Mouse (Mus musculus) olfactory bulb, adult 2 months (tissue): ENCODE measurements around the gene Blcap. TPM values are rescaled to one million over a fixed set of nuclear protein-coding genes. Genes with fewer than 3 reads are reported as not detected.

Experiments used
- H3K27ac ChIP-seq: fragments of 200-500 bp; 2 replicates; pipeline ENCODE4 v1.5.1; 2012; ENCODE audit warnings: low read depth, low read length; ENCODE audit not compliant: insufficient read depth
- H3K4me1 ChIP-seq: fragments of 200-500 bp; 2 replicates; pipeline ENCODE4 v1.6.1; 2012; ENCODE audit warnings: low read length; ENCODE audit not compliant: control insufficient read depth, insufficient read depth
- H3K4me3 ChIP-seq: fragments of 200-500 bp; 2 replicates; pipeline ENCODE4 v1.5.1; 2012; ENCODE audit warnings: mild to moderate bottlenecking, low read depth, low read length, moderate library complexity; ENCODE audit not compliant: insufficient read depth
- CTCF ChIP-seq: fragments of 200-500 bp; IDR thresholded peaks from 2 replicates; pipeline ENCODE4 v1.5.1; 2012; ENCODE audit warnings: low read depth, mild to moderate bottlenecking, low read length, moderate library complexity; ENCODE audit not compliant: insufficient read depth
- POLR2A ChIP-seq: fragments of 200-500 bp; IDR thresholded peaks from 2 replicates; pipeline ENCODE4 v1.6.1; 2012; ENCODE audit warnings: mild to moderate bottlenecking, low read depth, low read length, moderate library complexity; ENCODE audit not compliant: insufficient read depth
- WGBS: fragments of 180-500 bp; shearing (Covaris S2); methylation state at CpG from one replicate; pipeline ENCODE4 v1.1.7; 2018; 5-methylcytosine and 5-hydroxymethylcytosine counted together
- polyA plus RNA-seq: library from polyadenylated mRNA; stranded (reverse); fragments of >200 nt; gene quantifications from 2 replicates; pipeline ENCODE4 v1.2.4, GENCODE M21; 2012; ENCODE audit warnings: low replicate concordance; ENCODE audit not compliant: missing spikeins, insufficient read depth, insufficient read length

Blcap gene
- polyA plus RNA-seq, 1 experiment, result not detected

- TF ChIP-seq CTCF, result no peak
- no peak for TF ChIP-seq POLR2A
- Histone ChIP-seq H3K4me1 (peaks cover 28% of the 10 kb centered on the region), H3K27ac (no peak overlapping the region), H3K4me3 (no peak overlapping the region)
- WGBS, result 59% methylated on average over 9 of the region's 9 CpGs
Measured at GRCm38 (mm10) chr2:157512859-157513258, 58.2 kb downstream of the Blcap start.

- TF ChIP-seq POLR2A (no peak), CTCF (no peak)
- 85% methylated on average over 4 of the region's 4 CpGs for WGBS
- no peak overlapping the region for H3K27ac ChIP-seq
- no peak overlapping the region for H3K4me3 ChIP-seq
- peaks cover 42% of the 10 kb centered on the region for H3K4me1 ChIP-seq
Measured at GRCm38 (mm10) chr2:157510031-157510430, 61.0 kb downstream of the Blcap start.

GRCm38 (mm10) chr2:157509182-157509581, 61.9 kb downstream of the Blcap start:
- no peak overlapping the region for H3K4me3 ChIP-seq
- H3K27ac ChIP-seq, result no peak overlapping the region
- no peak for TF ChIP-seq POLR2A
- 94% methylated on average over 5 of the region's 5 CpGs for WGBS
- peaks cover 46% of the 10 kb centered on the region for H3K4me1 ChIP-seq

- WGBS, result 19% methylated on average over 14 of the region's 14 CpGs
- no peak overlapping the region for H3K27ac ChIP-seq
- no peak overlapping the region for H3K4me3 ChIP-seq
- peaks cover 39% of the 10 kb centered on the region for H3K4me1 ChIP-seq
- TF ChIP-seq CTCF, result no peak
- TF ChIP-seq POLR2A, result no peak
Measured at GRCm38 (mm10) chr2:157506779-157507178, 64.3 kb downstream of the Blcap start.

Other genes with a start within 250 kb of the Blcap start
- gene Ghrh, start 223.8 kb downstream of the Blcap start, polyA plus RNA-seq, result not detected in 2 replicates
- not detected in 2 replicates for gene Manbal, start 203.7 kb downstream of the Blcap start, polyA plus RNA-seq
- not detected in 2 replicates for gene Src, start 152.8 kb downstream of the Blcap start, polyA plus RNA-seq
- gene Nnat, start 11.2 kb downstream of the Blcap start, polyA plus RNA-seq, result not detected in 2 replicates
- not detected in 2 replicates for gene Ctnnbl1, start 166.1 kb upstream of the Blcap start, polyA plus RNA-seq